Mouse (Mus musculus): ENCODE results near the gene Fbln1. TPM values are rescaled to one million over a fixed set of nuclear protein-coding genes. Genes with fewer than 3 reads are reported as not detected.
"Not testable (repeated sequence)": the region's sequence is repeated elsewhere in the genome, so short reads cannot be mapped to it uniquely, and the experiment has no call there.

Fbln1 gene
- polyA plus RNA-seq, 1 experiment from 2014 or later: 48.9 TPM

GRCm38 (mm10) chr15:85324426-85324825 is 118.7 kb downstream of the Fbln1 start:
- no peak overlapping the region for H3K4me3 ChIP-seq (ENCODE audit: low read depth, low read length)
- H3K4me1 ChIP-seq (ENCODE audit: control insufficient read depth, insufficient read depth, low read length): no peaks in the 10 kb centered on the region
- H3K27me3 ChIP-seq (replicated peaks; ENCODE audit: control insufficient read depth, insufficient read depth, low read length): no peaks in the 10 kb centered on the region
- ATAC-seq (no peak), DNase-seq (ENCODE audit: low spot score) (no peak)
- H3K9ac ChIP-seq (ENCODE audit: low read length): no peak overlapping the region
- no peak overlapping the region for H3K4me2 ChIP-seq (ENCODE audit: low read length)
- no peaks in the 10 kb centered on the region for H3K36me3 ChIP-seq (ENCODE audit: control insufficient read depth, insufficient read depth, low read length)
- H3K27ac ChIP-seq (ENCODE audit: low read depth, low read length): no peak overlapping the region
- WGBS: 96% methylated on average over 1 of the region's 1 CpGs
- no peaks in the 10 kb centered on the region for H3K9me3 ChIP-seq (replicated peaks; ENCODE audit: control insufficient read depth, low read length)

- Histone ChIP-seq H3K36me3 (ENCODE audit: control insufficient read depth, insufficient read depth, low read length) (no peaks in the 10 kb centered on the region), H3K27me3 (replicated peaks; ENCODE audit: control insufficient read depth, insufficient read depth, low read length) (no peaks in the 10 kb centered on the region), H3K4me1 (ENCODE audit: control insufficient read depth, insufficient read depth, low read length) (no peaks in the 10 kb centered on the region), H3K9me3 (replicated peaks; ENCODE audit: control insufficient read depth, low read length) (no peaks in the 10 kb centered on the region), H3K9ac (ENCODE audit: low read length) (no peak overlapping the region), H3K4me2 (ENCODE audit: low read length) (no peak overlapping the region), H3K4me3 (ENCODE audit: low read depth, low read length) (no peak overlapping the region), H3K27ac (ENCODE audit: low read depth, low read length) (no peak overlapping the region)
- 75% methylated on average over 11 of the region's 11 CpGs for WGBS
- no peak for ATAC-seq
- DNase-seq (ENCODE audit: low spot score): no peak
Observed at GRCm38 (mm10) chr15:85327808-85328207, 122.1 kb downstream of the Fbln1 start.

- H3K9ac ChIP-seq (ENCODE audit: low read length); DNase-seq (ENCODE audit: low spot score); H3K4me2 ChIP-seq (ENCODE audit: low read length); H3K27me3 ChIP-seq (replicated peaks; ENCODE audit: control insufficient read depth, insufficient read depth, low read length); H3K4me3 ChIP-seq (ENCODE audit: low read depth, low read length); H3K36me3 ChIP-seq (ENCODE audit: control insufficient read depth, insufficient read depth, low read length); H3K9me3 ChIP-seq (replicated peaks; ENCODE audit: control insufficient read depth, low read length); H3K4me1 ChIP-seq (ENCODE audit: control insufficient read depth, insufficient read depth, low read length); ATAC-seq; H3K27ac ChIP-seq (ENCODE audit: low read depth, low read length): not testable (repeated sequence)
- WGBS: 90% methylated on average over 2 of the region's 2 CpGs
Observed at GRCm38 (mm10) chr15:85328455-85328854, 122.7 kb downstream of the Fbln1 start.

- Histone ChIP-seq H3K4me2 (ENCODE audit: low read length) (no peak overlapping the region), H3K27ac (ENCODE audit: low read depth, low read length) (no peak overlapping the region), H3K4me3 (ENCODE audit: low read depth, low read length) (no peak overlapping the region), H3K4me1 (ENCODE audit: control insufficient read depth, insufficient read depth, low read length) (no peaks in the 10 kb centered on the region), H3K36me3 (ENCODE audit: control insufficient read depth, insufficient read depth, low read length) (no peaks in the 10 kb centered on the region), H3K9me3 (replicated peaks; ENCODE audit: control insufficient read depth, low read length) (no peaks in the 10 kb centered on the region), H3K9ac (ENCODE audit: low read length) (no peak overlapping the region), H3K27me3 (replicated peaks; ENCODE audit: control insufficient read depth, insufficient read depth, low read length) (no peaks in the 10 kb centered on the region)
- WGBS: 95% methylated on average over 5 of the region's 5 CpGs
- DNase-seq (ENCODE audit: low spot score) (no peak), ATAC-seq (no peak)
Observed at GRCm38 (mm10) chr15:85329096-85329495, 123.3 kb downstream of the Fbln1 start.

GRCm38 (mm10) chr15:85330024-85330423 is 124.3 kb downstream of the Fbln1 start:
- no peaks in the 10 kb centered on the region for H3K9me3 ChIP-seq (replicated peaks; ENCODE audit: control insufficient read depth, low read length)
- H3K27ac ChIP-seq (ENCODE audit: low read depth, low read length): no peak overlapping the region
- no peak overlapping the region for H3K9ac ChIP-seq (ENCODE audit: low read length)
- ATAC-seq (no peak), DNase-seq (ENCODE audit: low spot score) (no peak)
- H3K4me2 ChIP-seq (ENCODE audit: low read length): no peak overlapping the region
- H3K36me3 ChIP-seq (ENCODE audit: control insufficient read depth, insufficient read depth, low read length): no peaks in the 10 kb centered on the region
- H3K4me1 ChIP-seq (ENCODE audit: control insufficient read depth, insufficient read depth, low read length): no peaks in the 10 kb centered on the region
- no peaks in the 10 kb centered on the region for H3K27me3 ChIP-seq (replicated peaks; ENCODE audit: control insufficient read depth, insufficient read depth, low read length)
- H3K4me3 ChIP-seq (ENCODE audit: low read depth, low read length): no peak overlapping the region
- WGBS: 92% methylated on average over 6 of the region's 6 CpGs

- 86% methylated on average over 6 of the region's 6 CpGs for WGBS
- not testable (repeated sequence) for H3K27ac ChIP-seq (ENCODE audit: low read depth, low read length); DNase-seq (ENCODE audit: low spot score); H3K9me3 ChIP-seq (replicated peaks; ENCODE audit: control insufficient read depth, low read length); H3K4me2 ChIP-seq (ENCODE audit: low read length); ATAC-seq; H3K27me3 ChIP-seq (replicated peaks; ENCODE audit: control insufficient read depth, insufficient read depth, low read length); H3K9ac ChIP-seq (ENCODE audit: low read length); H3K36me3 ChIP-seq (ENCODE audit: control insufficient read depth, insufficient read depth, low read length); H3K4me3 ChIP-seq (ENCODE audit: low read depth, low read length)
- H3K4me1 ChIP-seq (ENCODE audit: control insufficient read depth, insufficient read depth, low read length): peaks cover 12% of the 10 kb centered on the region
Observed at GRCm38 (mm10) chr15:85333511-85333910, 127.8 kb downstream of the Fbln1 start.

GRCm38 (mm10) chr15:85334234-85334633 is 128.5 kb downstream of the Fbln1 start:
- Histone ChIP-seq H3K9me3 (replicated peaks; ENCODE audit: control insufficient read depth, low read length) (no peaks in the 10 kb centered on the region), H3K4me3 (ENCODE audit: low read depth, low read length) (no peak overlapping the region), H3K4me1 (ENCODE audit: control insufficient read depth, insufficient read depth, low read length) (peaks cover 15% of the 10 kb centered on the region), H3K9ac (ENCODE audit: low read length) (no peak overlapping the region), H3K36me3 (ENCODE audit: control insufficient read depth, insufficient read depth, low read length) (no peaks in the 10 kb centered on the region), H3K27me3 (replicated peaks; ENCODE audit: control insufficient read depth, insufficient read depth, low read length) (no peaks in the 10 kb centered on the region), H3K27ac (ENCODE audit: low read depth, low read length) (no peak overlapping the region), H3K4me2 (ENCODE audit: low read length) (no peak overlapping the region)
- DNase-seq (ENCODE audit: low spot score): no peak
- 70% methylated on average over 3 of the region's 3 CpGs for WGBS
- ATAC-seq: no peak

GRCm38 (mm10) chr15:85335671-85336300 is 130.0 kb downstream of the Fbln1 start, which contains the start of gene Atxn10:
Atxn10 (plus strand) TSS chr15:85336245.
- DNase-seq (ENCODE audit: low spot score) (peak; percentile 29), ATAC-seq (peak; percentile 24; the same call in 1 of the 2 replicates)
- peak within 1 kb of the TSS; percentile 98 for H3K27ac ChIP-seq (ENCODE audit: low read depth, low read length)
- WGBS: 16% methylated on average over 9 of the region's 19 CpGs
- H3K36me3 ChIP-seq (ENCODE audit: control insufficient read depth, insufficient read depth, low read length): no peaks in the 10 kb centered on the region
- peaks cover 15% of the 10 kb centered on the region for H3K4me1 ChIP-seq (ENCODE audit: control insufficient read depth, insufficient read depth, low read length)
- no peaks in the 10 kb centered on the region for H3K27me3 ChIP-seq (replicated peaks; ENCODE audit: control insufficient read depth, insufficient read depth, low read length)
- H3K4me2 ChIP-seq (ENCODE audit: low read length): peak within 1 kb of the TSS; percentile 65
- H3K4me3 ChIP-seq (ENCODE audit: low read depth, low read length): peak within 1 kb of the TSS; percentile 94
- peak within 1 kb of the TSS; percentile 93 for H3K9ac ChIP-seq (ENCODE audit: low read length)
- no peaks in the 10 kb centered on the region for H3K9me3 ChIP-seq (replicated peaks; ENCODE audit: control insufficient read depth, low read length)

Data from forebrain, embryonic 14.5 days (tissue).